Mouse (Mus musculus): Measurements from ENCODE around the gene Hist1h4j.

DNA sequence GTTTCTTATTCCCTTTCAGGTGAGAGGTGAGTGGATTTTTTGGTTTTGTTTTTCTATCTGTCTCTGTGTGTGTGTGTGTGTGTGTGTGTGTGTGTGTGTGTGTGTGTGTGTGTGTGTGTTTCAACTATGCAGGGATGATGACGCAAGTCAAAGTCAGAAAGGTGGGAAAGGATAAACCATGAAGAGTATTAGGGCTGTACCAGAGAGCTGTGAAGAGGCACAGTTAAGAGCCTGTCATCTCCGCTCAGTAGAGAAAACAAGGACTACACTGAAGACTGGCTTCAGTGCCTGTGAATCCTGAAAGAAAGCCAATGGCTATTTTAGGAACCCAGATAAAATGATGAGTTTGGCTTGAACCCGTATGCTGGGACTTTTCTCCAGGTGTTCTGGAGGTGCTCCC is 17.0 kb downstream of the Hist1h4j start:
- TF ChIP-seq CTCF (conservative IDR thresholded peaks at IDR 0.05; ENCODE audit: low read length) (no peak), POU5F1 (IDR thresholded peaks at IDR 0.05; ENCODE audit: borderline replicate concordance, low read length) (no peak)

Data from E14TG2a.4 (cell line).